Mouse (Mus musculus) liver, postnatal 0 days (tissue): Measurements from ENCODE around the gene Txndc11. TPM values are rescaled to one million over a fixed set of nuclear protein-coding genes. Genes with fewer than 3 reads are reported as not detected.

Experiments used
- ATAC-seq: fragments of 200-750 bp; cut with Nextera tagmentation; 2 replicates; pipeline ENCODE4 v1.8.0; 2017; ENCODE audit warnings: mild to moderate bottlenecking, moderate library complexity
- DNase-seq: peaks from one replicate; pipeline ENCODE4 v3.0.0-alpha.2; 2016
- H3K27ac ChIP-seq: fragments of 300-500 bp; sonication (generic); 2 replicates; pipeline ENCODE4 v1.5.1; 2014; ENCODE audit warnings: antibody characterized with exemption, moderate library complexity, mild to moderate bottlenecking, low read depth
- H3K27me3 ChIP-seq: fragments of 300-500 bp; sonication (generic); 2 replicates; pipeline ENCODE4 v1.6.1; 2014; ENCODE audit warnings: low read length, control low read depth, mixed read lengths; ENCODE audit not compliant: insufficient read depth
- H3K36me3 ChIP-seq: fragments of 300-500 bp; sonication (generic); replicated peaks from 2 replicates; pipeline ENCODE4 v1.6.1; 2014; ENCODE audit warnings: mild to moderate bottlenecking, control low read depth, low read length, moderate library complexity, mixed read lengths; ENCODE audit not compliant: insufficient read depth
- H3K4me1 ChIP-seq: fragments of 300-500 bp; sonication (generic); 2 replicates; pipeline ENCODE4 v1.6.1; 2014; ENCODE audit warnings: antibody characterized with exemption, mild to moderate bottlenecking, control low read depth; ENCODE audit not compliant: insufficient read depth
- H3K4me2 ChIP-seq: fragments of 300-500 bp; sonication (generic); 2 replicates; pipeline ENCODE4 v1.6.1; 2014; ENCODE audit warnings: low read depth, mild to moderate bottlenecking, low read length, moderate library complexity, mixed read lengths
- H3K4me3 ChIP-seq: fragments of 300-500 bp; sonication (generic); 2 replicates; pipeline ENCODE4 v1.5.1; 2014; ENCODE audit warnings: low read depth, low read length
- H3K9ac ChIP-seq: fragments of 300-500 bp; sonication (generic); replicated peaks from 2 replicates; pipeline ENCODE4 v1.6.1; 2014; ENCODE audit warnings: mild to moderate bottlenecking, moderate library complexity
- H3K9me3 ChIP-seq: fragments of 300-500 bp; sonication (generic); 2 replicates; pipeline ENCODE4 v1.6.1; 2016; ENCODE audit warnings: mild to moderate bottlenecking, control low read depth, low read length, mixed read lengths
- CTCF ChIP-seq: sonication (generic); IDR thresholded peaks from 2 replicates; pipeline ENCODE4 v1.5.1; 2016; ENCODE audit warnings: antibody characterized with exemption, low read depth
- EP300 ChIP-seq: IDR thresholded peaks from 2 replicates; pipeline ENCODE4 v1.6.1; 2016; ENCODE audit warnings: antibody characterized with exemption, low read depth, mild to moderate bottlenecking
- WGBS: fragments of 180-500 bp; shearing (Covaris S2); extraction: QIAGEN DNeasy Blood & Tissue Kit; methylation state at CpG from one replicate; pipeline ENCODE4 v1.1.7; 2014; ENCODE audit not compliant: insufficient replicate concordance; 5-methylcytosine and 5-hydroxymethylcytosine counted together
- microRNA-seq: library from miRNA; unstranded; fragments of <30 nt; microRNA quantifications from one replicate; pipeline ENCODE4, GENCODE M21; 2016
- polyA plus RNA-seq: library from polyadenylated mRNA; unstranded; fragments of >200 nt; fragmentation: Nextera tagmentation; extraction: Ambion mirVana; gene quantifications from 2 replicates; pipeline ENCODE4 v1.2.1, GENCODE M21; 2015

Txndc11 gene
- polyA plus RNA-seq, 1 experiment from 2014 or later, result 17.9 TPM

- TF ChIP-seq CTCF (peak; percentile 93), EP300 (no peak)
- DNase-seq (peak; percentile 80), ATAC-seq (peak; percentile 53; the same call in 1 of the 2 replicates)
- Histone ChIP-seq H3K9me3 (no peaks in the 10 kb centered on the region), H3K4me3 (no peak overlapping the region), H3K9ac (no peak overlapping the region), H3K36me3 (no peaks in the 10 kb centered on the region), H3K4me1 (0 out of 2 replicates have a peak, but pooled peaks cover 2% of the 10 kb centered on the region), H3K27me3 (peaks cover 4% of the 10 kb centered on the region; the same call in 1 of the 2 replicates), H3K4me2 (no peak overlapping the region), H3K27ac (no peak overlapping the region)
- WGBS, result 17% methylated on average over 15 of the region's 15 CpGs
These were observed 98.5 kb downstream of the Txndc11 start for GRCm38 (mm10) chr16:11035790-11036431.

- no peak for TF ChIP-seq EP300
- TF ChIP-seq CTCF, result no peak
- H3K4me3 ChIP-seq, result no peak overlapping the region
- WGBS, result 71% methylated on average over 9 of the region's 9 CpGs
These were observed 99.2 kb downstream of the Txndc11 start for GRCm38 (mm10) chr16:11035273-11035672.

GRCm38 (mm10) chr16:11034193-11034803 lies 100.2 kb downstream of the Txndc11 start:
- H3K4me3 ChIP-seq, result no peak overlapping the region
- no peaks in the 10 kb centered on the region for H3K36me3 ChIP-seq
- TF ChIP-seq EP300 (no peak), CTCF (peak; percentile 99)
- no peak overlapping the region for H3K27ac ChIP-seq
- H3K9ac ChIP-seq, result no peak overlapping the region
- 4% methylated on average over 4 of the region's 4 CpGs for WGBS
- peaks cover 4% of the 10 kb centered on the region; the same call in 1 of the 2 replicates for H3K27me3 ChIP-seq
- no peak overlapping the region for H3K4me2 ChIP-seq
- peak; percentile 82 for ATAC-seq
- H3K4me1 ChIP-seq, result 0 out of 2 replicates have a peak, but pooled peaks cover 2% of the 10 kb centered on the region
- H3K9me3 ChIP-seq, result no peaks in the 10 kb centered on the region
- DNase-seq, result peak; percentile 87

More at GRCm38 (mm10) chr16:11035273-11035672, 99.2 kb downstream of the Txndc11 start:
- peaks cover 4% of the 10 kb centered on the region; the same call in 1 of the 2 replicates for H3K27me3 ChIP-seq
- H3K27ac ChIP-seq, result no peak overlapping the region
- H3K4me1 ChIP-seq, result 0 out of 2 replicates have a peak, but pooled peaks cover 2% of the 10 kb centered on the region
- no peak overlapping the region for H3K9ac ChIP-seq
- no peaks in the 10 kb centered on the region for H3K9me3 ChIP-seq
- no peaks in the 10 kb centered on the region for H3K36me3 ChIP-seq
- DNase-seq (no peak), ATAC-seq (no peak)
- H3K4me2 ChIP-seq, result no peak overlapping the region

- TF ChIP-seq EP300 (no peak), CTCF (peak; percentile 58)
- ATAC-seq (no peak), DNase-seq (no peak)
- Histone ChIP-seq H3K9me3 (no peaks in the 10 kb centered on the region), H3K4me3 (no peak overlapping the region), H3K4me2 (no peak overlapping the region), H3K36me3 (no peaks in the 10 kb centered on the region), H3K4me1 (0 out of 2 replicates have a peak, but pooled peaks cover 2% of the 10 kb centered on the region), H3K27ac (no peak overlapping the region), H3K9ac (no peak overlapping the region), H3K27me3 (peaks cover 4% of the 10 kb centered on the region; the same call in 1 of the 2 replicates)
- 41% methylated on average over 3 of the region's 3 CpGs for WGBS
These were observed 103.1 kb downstream of the Txndc11 start for GRCm38 (mm10) chr16:11031320-11031719.

GRCm38 (mm10) chr16:11030844-11031243 lies 103.6 kb downstream of the Txndc11 start:
- Histone ChIP-seq H3K4me1 (0 out of 2 replicates have a peak, but pooled peaks cover under 1% of the 10 kb centered on the region), H3K27me3 (peaks cover 2% of the 10 kb centered on the region; the same call in 1 of the 2 replicates), H3K9ac (no peak overlapping the region), H3K4me2 (no peak overlapping the region), H3K4me3 (no peak overlapping the region), H3K36me3 (no peaks in the 10 kb centered on the region), H3K9me3 (no peaks in the 10 kb centered on the region), H3K27ac (no peak overlapping the region)
- TF ChIP-seq CTCF (no peak), EP300 (no peak)
- no peak for ATAC-seq
- WGBS, result 65% methylated on average over 4 of the region's 4 CpGs
- DNase-seq, result no peak

GRCm38 (mm10) chr16:11028206-11028605 lies 106.2 kb downstream of the Txndc11 start:
- no peak for ATAC-seq
- H3K27ac ChIP-seq, result no peak overlapping the region
- no peaks in the 10 kb centered on the region for H3K9me3 ChIP-seq
- no peak overlapping the region for H3K4me3 ChIP-seq
- no peaks in the 10 kb centered on the region for H3K4me1 ChIP-seq
- H3K4me2 ChIP-seq, result no peak overlapping the region
- TF ChIP-seq CTCF (no peak), EP300 (no peak)
- no peaks in the 10 kb centered on the region for H3K27me3 ChIP-seq
- no peak for DNase-seq
- no peak overlapping the region for H3K9ac ChIP-seq
- 71% methylated on average over 7 of the region's 7 CpGs for WGBS
- no peaks in the 10 kb centered on the region for H3K36me3 ChIP-seq

Small RNA genes lying within 50 kb of the gene (microRNA-seq; reads per million reads assigned to microRNA genes)
- gene Gm23935, result 31.6 reads per million, percentile 30 among the genes with 10 or more reads in this experiment

Other genes starting within 250 kb of the Txndc11 start
- gene Snn, start 73.7 kb downstream of the Txndc11 start, polyA plus RNA-seq, result 4.8 and 5.0 TPM in 2 replicates
- gene Litaf, start 68.5 kb downstream of the Txndc11 start, polyA plus RNA-seq, result 77.3 and 79.2 TPM in 2 replicates
- 18.5 and 22.5 TPM in 2 replicates for gene Zc3h7a, start 41.7 kb upstream of the Txndc11 start, polyA plus RNA-seq
- 60.7 and 61.7 TPM in 2 replicates for gene Rsl1d1, start 68.7 kb upstream of the Txndc11 start, polyA plus RNA-seq
- gene Gspt1, start 119.7 kb upstream of the Txndc11 start, polyA plus RNA-seq, result 25.2 and 31.1 TPM in 2 replicates
- gene Tnfrsf17, start 179.2 kb upstream of the Txndc11 start, polyA plus RNA-seq, result not detected in 2 replicates
- 1.7 and 2.3 TPM in 2 replicates for gene Snx29, start 188.3 kb upstream of the Txndc11 start, polyA plus RNA-seq